Mouse (Mus musculus) heart, postnatal 0 days (tissue): ENCODE measurements at regions not wholly inside any gene's neighbourhood (a gene's known extent, or its start where the extent isn't known, plus 50 kb on each side); places are given as distances from the start of the nearest gene placed in this dataset.
A peak's percentile ranks its signal among the peaks of the same experiment; 100 is the strongest.

Experiments
- ATAC-seq: fragments of 200-750 bp; cut with Nextera tagmentation; 2 replicates; pipeline ENCODE4 v1.8.0; 2017; ENCODE audit warnings: low read depth, moderate number of reproducible peaks, moderate library complexity; ENCODE audit not compliant: insufficient read depth
- DNase-seq: peaks from one replicate; pipeline ENCODE4 v3.0.0-alpha.2; 2016; ENCODE audit warnings: low spot score
- H3K27ac ChIP-seq: fragments of 300-500 bp; sonication (generic); 2 replicates; pipeline ENCODE4 v1.5.1; 2014; ENCODE audit warnings: low read depth, mild to moderate bottlenecking
- H3K27me3 ChIP-seq: fragments of 300-500 bp; sonication (generic); 2 replicates; pipeline ENCODE4 v1.6.1; 2014; ENCODE audit warnings: low read length, mixed read lengths; ENCODE audit not compliant: control insufficient read depth, insufficient read depth
- H3K36me3 ChIP-seq: fragments of 300-500 bp; sonication (generic); replicated peaks from 2 replicates; pipeline ENCODE4 v1.6.1; 2014; ENCODE audit warnings: low read length, mixed read lengths; ENCODE audit not compliant: control insufficient read depth, insufficient read depth
- H3K4me1 ChIP-seq: fragments of 300-500 bp; sonication (generic); 2 replicates; pipeline ENCODE4 v1.6.1; 2014; ENCODE audit warnings: antibody characterized with exemption; ENCODE audit not compliant: control insufficient read depth, insufficient read depth
- H3K4me2 ChIP-seq: fragments of 300-500 bp; sonication (generic); 2 replicates; pipeline ENCODE4 v1.6.1; 2014; ENCODE audit warnings: low read depth, mild to moderate bottlenecking, low read length, moderate library complexity
- H3K4me3 ChIP-seq: fragments of 300-500 bp; sonication (generic); 2 replicates; pipeline ENCODE4 v1.5.1; 2014; ENCODE audit warnings: low read depth, low read length
- H3K9ac ChIP-seq: fragments of 300-500 bp; sonication (generic); replicated peaks from 2 replicates; pipeline ENCODE4 v1.6.1; 2014; ENCODE audit warnings: low read depth, low read length, mixed read lengths
- H3K9me3 ChIP-seq: fragments of 300-500 bp; sonication (generic); replicated peaks from 2 replicates; pipeline ENCODE4 v1.6.1; 2016; ENCODE audit warnings: low read length; ENCODE audit not compliant: control insufficient read depth
- CTCF ChIP-seq: IDR thresholded peaks from 2 replicates; pipeline ENCODE4 v1.5.1; 2016; ENCODE audit warnings: antibody characterized with exemption, control low read depth, low read depth
- EP300 ChIP-seq: IDR thresholded peaks from 2 replicates; pipeline ENCODE4 v1.6.1; 2016; ENCODE audit warnings: antibody characterized with exemption, low read depth
- WGBS: fragments of 180-500 bp; shearing (Covaris S2); extraction: QIAGEN DNeasy Blood & Tissue Kit; methylation state at CpG from one replicate; pipeline ENCODE4 v1.1.7; 2014; 5-methylcytosine and 5-hydroxymethylcytosine counted together

GRCm38 (mm10) chr4:124501785-124502184 lies 108.8 kb downstream of the 3100002H09Rik start:
- Histone ChIP-seq H3K27ac (no peak overlapping the region), H3K4me3 (no peak overlapping the region), H3K36me3 (no peaks in the 10 kb centered on the region), H3K9me3 (no peaks in the 10 kb centered on the region), H3K4me1 (no peaks in the 10 kb centered on the region), H3K4me2 (no peak overlapping the region), H3K9ac (no peak overlapping the region), H3K27me3 (0 out of 2 replicates have a peak, but pooled peaks cover 2% of the 10 kb centered on the region)
- no peak for ATAC-seq
- TF ChIP-seq EP300 (no peak), CTCF (no peak)
- WGBS, result 71% methylated on average over 5 of the region's 5 CpGs
- no peak for DNase-seq

DNA sequence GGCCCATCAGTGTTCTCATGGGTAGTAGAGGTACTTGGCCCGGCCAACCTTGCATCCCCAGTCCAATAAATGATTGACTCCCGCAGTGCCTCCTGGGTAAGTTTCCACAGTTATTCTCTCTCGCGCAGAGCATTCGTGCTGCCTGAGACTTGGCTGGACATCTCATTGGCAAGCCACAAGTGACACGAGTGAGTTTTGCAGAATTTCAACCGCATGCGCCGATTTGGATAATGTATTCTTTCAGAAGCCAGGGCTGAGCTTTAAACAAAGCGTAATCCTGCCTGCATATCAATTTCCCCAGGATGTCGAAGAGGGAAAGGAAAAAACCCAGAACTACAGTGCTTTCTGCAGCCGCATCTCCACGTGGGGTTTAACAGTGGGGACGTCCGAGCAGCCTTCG lies 112.6 kb downstream of the 3100002H09Rik start:
- no peak overlapping the region for H3K9ac ChIP-seq
- H3K27ac ChIP-seq, result no peak overlapping the region
- ATAC-seq (no peak), DNase-seq (no peak)
- H3K27me3 ChIP-seq, result peaks cover 2% of the 10 kb centered on the region; the same call in 1 of the 2 replicates
- no peaks in the 10 kb centered on the region for H3K36me3 ChIP-seq
- no peaks in the 10 kb centered on the region for H3K4me1 ChIP-seq
- H3K4me3 ChIP-seq, result no peak overlapping the region
- H3K9me3 ChIP-seq, result no peaks in the 10 kb centered on the region
- 58% methylated on average over 16 of the region's 16 CpGs for WGBS
- no peak overlapping the region for H3K4me2 ChIP-seq
- no peak for TF ChIP-seq CTCF
- no peak for TF ChIP-seq EP300

DNA sequence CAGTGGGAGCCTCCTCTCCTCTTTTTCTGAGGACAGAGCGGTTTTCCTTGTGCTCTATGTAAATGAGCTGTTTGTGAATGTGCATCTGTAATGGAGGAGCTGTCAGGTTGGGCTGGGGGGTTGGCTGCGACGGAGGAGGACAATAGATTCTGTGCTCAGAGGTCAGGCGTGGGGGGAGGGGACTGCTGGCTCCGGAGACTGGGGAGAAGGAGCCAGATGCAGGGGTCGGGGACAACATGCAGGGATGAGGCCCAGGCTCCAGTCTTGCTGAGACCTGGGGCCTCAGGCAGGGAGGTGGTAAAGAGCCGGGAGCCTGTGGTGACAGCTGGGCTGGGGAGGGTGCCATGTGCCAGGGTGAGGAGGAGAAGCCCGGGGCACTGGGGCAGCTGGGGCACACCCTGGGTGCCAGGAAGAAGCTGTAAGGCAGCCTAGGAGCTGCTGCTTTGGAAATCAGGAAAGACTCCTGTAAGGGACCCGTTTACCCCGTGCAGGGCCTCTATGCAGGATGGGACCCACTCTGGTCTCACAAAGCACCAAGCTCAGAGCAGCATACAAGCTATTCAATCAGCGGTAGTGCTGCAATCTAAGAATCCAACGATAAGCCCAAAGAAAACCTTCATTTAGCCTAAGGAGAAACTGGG lies 124.5 kb downstream of the 3100002H09Rik start:
- H3K27ac ChIP-seq, result no peak overlapping the region
- peaks cover 20% of the 10 kb centered on the region for H3K27me3 ChIP-seq
- H3K9ac ChIP-seq, result no peak overlapping the region
- no peak for DNase-seq
- ATAC-seq, result no peak
- no peak overlapping the region for H3K4me3 ChIP-seq
- TF ChIP-seq CTCF (no peak), EP300 (no peak)
- 20% methylated on average over 12 of the region's 12 CpGs for WGBS
- H3K9me3 ChIP-seq, result peaks cover 7% of the 10 kb centered on the region; the same call in 1 of the 2 replicates
- H3K4me2 ChIP-seq, result no peak overlapping the region
- no peaks in the 10 kb centered on the region for H3K36me3 ChIP-seq
- H3K4me1 ChIP-seq, result no peaks in the 10 kb centered on the region

- Histone ChIP-seq H3K4me1 (no peaks in the 10 kb centered on the region), H3K27me3 (peaks cover 26% of the 10 kb centered on the region), H3K9ac (no peak overlapping the region), H3K4me2 (no peak overlapping the region), H3K9me3 (peaks cover 7% of the 10 kb centered on the region; the same call in 1 of the 2 replicates), H3K36me3 (no peaks in the 10 kb centered on the region), H3K27ac (no peak overlapping the region), H3K4me3 (no peak overlapping the region)
- WGBS, result 22% methylated on average over 19 of the region's 19 CpGs
- TF ChIP-seq CTCF, result no peak
- no peak for TF ChIP-seq EP300
- ATAC-seq (no peak), DNase-seq (no peak)
Measured at GRCm38 (mm10) chr4:124484613-124485586, 125.7 kb downstream of the 3100002H09Rik start.

DNA sequence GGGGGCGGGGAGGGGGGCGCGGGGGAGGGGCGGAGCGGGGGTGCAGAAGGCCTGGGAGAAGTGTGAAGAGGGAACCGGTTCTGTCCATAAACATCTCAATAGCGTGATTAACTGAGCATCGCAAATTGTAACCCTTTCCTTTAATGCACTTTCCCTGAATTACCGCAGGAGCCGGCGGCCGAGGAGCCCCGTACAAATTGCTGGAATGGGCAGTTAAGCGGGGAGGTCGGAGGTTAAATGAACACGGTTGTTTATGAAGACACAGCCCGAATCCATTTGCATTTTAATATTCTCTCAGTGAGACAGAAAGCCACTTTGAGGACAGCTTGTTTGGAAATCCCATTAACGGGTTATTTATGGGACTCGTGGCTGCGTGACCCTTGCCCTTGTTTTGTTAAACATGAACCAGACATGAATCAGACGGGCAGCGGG lies 132.7 kb downstream of the 3100002H09Rik start:
- Histone ChIP-seq H3K9me3 (no peaks in the 10 kb centered on the region), H3K4me3 (no peak overlapping the region), H3K27ac (no peak overlapping the region), H3K4me2 (peak overlapping the region; percentile 8; the same call in 1 of the 2 replicates), H3K9ac (no peak overlapping the region), H3K27me3 (peaks cover 49% of the 10 kb centered on the region), H3K36me3 (no peaks in the 10 kb centered on the region), H3K4me1 (no peaks in the 10 kb centered on the region)
- ATAC-seq (no peak), DNase-seq (no peak)
- TF ChIP-seq CTCF (no peak), EP300 (no peak)
- 9% methylated on average over 20 of the region's 22 CpGs for WGBS
